8 mouse cellular contexts compared by ENCODE assay signal in the genomic region with DNA sequence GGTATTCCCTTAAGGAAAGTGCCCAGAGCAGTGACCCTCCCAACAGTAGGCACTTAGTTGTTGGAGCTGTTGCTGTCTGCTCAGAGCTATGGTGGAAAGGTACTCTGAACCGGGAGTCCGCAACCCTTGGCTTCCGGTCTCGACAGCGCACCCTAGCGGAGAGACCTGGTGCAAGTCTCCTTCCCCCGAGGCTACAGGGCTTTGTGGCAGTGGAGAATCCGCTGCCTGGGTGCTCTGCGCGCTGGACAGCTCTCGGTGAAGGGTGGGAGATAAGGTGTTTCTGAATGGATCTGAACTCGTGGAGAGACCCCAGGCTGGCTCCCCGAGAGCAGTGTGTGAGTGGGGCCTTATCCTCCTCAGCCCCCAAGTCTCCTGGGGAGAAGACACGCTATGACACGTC. TPM values are rescaled to one million over a fixed set of nuclear protein-coding genes. Genes with fewer than 3 reads are reported as not detected.
DNase-seq lines count a peak whose midpoint lies in the region; ATAC-seq and TF ChIP-seq lines count a peak whose summit lies in the region.

No protein-coding gene starts in this region.

- TF ChIP-seq POLR2A in kidney, adult 2 months (IDR thresholded peaks at IDR 0.05; ENCODE audit: low read depth, low read length), result no peak
- TF ChIP-seq POLR2A in limb, embryonic 14.5 days (IDR thresholded peaks at IDR 0.05; ENCODE audit: borderline replicate concordance, extremely low read depth, insufficient read depth, insufficient read length), result no peak
- no peak; the same call in 1 of the 2 replicates for TF ChIP-seq POLR2A in spleen, adult 2 months (IDR thresholded peaks at IDR 0.05; ENCODE audit: low read depth, low read length)

- peak; percentile 20 for ATAC-seq in embryonic facial prominence, embryonic 14.5 days (ENCODE audit: low read depth)
- ATAC-seq in limb, embryonic 14.5 days (ENCODE audit: low FRiP score, low read depth), result peak; percentile 60
- peak; percentile 56; the same call in 1 of the 2 replicates for ATAC-seq in midbrain, embryonic 15.5 days (replicated peaks)

- H3K27me3 ChIP-seq in embryonic facial prominence, embryonic 14.5 days (replicated peaks; ENCODE audit: control insufficient read depth, insufficient read depth, low read length), result no peaks in the 10 kb centered on the region
- H3K27me3 ChIP-seq in kidney, adult 2 months (replicated peaks; ENCODE audit: control insufficient read depth, insufficient read depth, low read length), result no peaks in the 10 kb centered on the region
- no peaks in the 10 kb centered on the region for H3K27me3 ChIP-seq in limb, embryonic 14.5 days (ENCODE audit: control insufficient read depth, insufficient read depth, low read length)
- no peaks in the 10 kb centered on the region for H3K27me3 ChIP-seq in midbrain, embryonic 15.5 days (replicated peaks)
- H3K27me3 ChIP-seq in spleen, adult 2 months (ENCODE audit: control insufficient read depth, insufficient read depth, low read length), result no peaks in the 10 kb centered on the region

- no peak overlapping the region; the same call in 1 of the 2 replicates for H3K27ac ChIP-seq in embryonic facial prominence, embryonic 14.5 days (replicated peaks; ENCODE audit: low read depth, low read length)
- peak overlapping the region; percentile 44; the same call in 1 of the 2 replicates for H3K27ac ChIP-seq in kidney, adult 2 months (ENCODE audit: insufficient read depth, low read depth, low read length)
- 0 out of 2 replicates have a peak overlapping the region, but pooled peaks have one; percentile 35 for H3K27ac ChIP-seq in limb, embryonic 14.5 days (replicated peaks; ENCODE audit: low read depth, low read length)
- no peak overlapping the region for H3K27ac ChIP-seq in midbrain, embryonic 15.5 days
- H3K27ac ChIP-seq in spleen, adult 2 months (ENCODE audit: insufficient read depth, low read length), result peak overlapping the region; percentile 96

- H3K4me2 ChIP-seq in embryonic facial prominence, embryonic 14.5 days (ENCODE audit: low read depth, low read length), result peak overlapping the region; percentile 67
- peak overlapping the region; percentile 58 for H3K4me2 ChIP-seq in limb, embryonic 14.5 days (replicated peaks; ENCODE audit: low read depth, low read length, severe bottlenecking)
- H3K4me2 ChIP-seq in midbrain, embryonic 15.5 days, result peak overlapping the region; percentile 52

- no peaks in the 10 kb centered on the region for H3K9me3 ChIP-seq in embryonic facial prominence, embryonic 14.5 days (ENCODE audit: control insufficient read depth, low read length)
- no peaks in the 10 kb centered on the region for H3K9me3 ChIP-seq in limb, embryonic 14.5 days (ENCODE audit: control insufficient read depth, low read length)
- no peaks in the 10 kb centered on the region for H3K9me3 ChIP-seq in midbrain, embryonic 15.5 days

- H3K9ac ChIP-seq in embryonic facial prominence, embryonic 14.5 days (ENCODE audit: low read depth, low read length), result peak overlapping the region; percentile 52; the same call in 1 of the 2 replicates
- peak overlapping the region; percentile 18; the same call in 1 of the 2 replicates for H3K9ac ChIP-seq in limb, embryonic 14.5 days (ENCODE audit: low read depth, low read length, severe bottlenecking)
- H3K9ac ChIP-seq in midbrain, embryonic 15.5 days, result no peak overlapping the region

- peak overlapping the region; percentile 37 for H3K4me3 ChIP-seq in embryonic facial prominence, embryonic 14.5 days (ENCODE audit: low read depth, low read length)
- H3K4me3 ChIP-seq in kidney, adult 2 months (ENCODE audit: insufficient read depth, low read depth, low read length), result peak overlapping the region; percentile 39
- H3K4me3 ChIP-seq in limb, embryonic 14.5 days (replicated peaks; ENCODE audit: low read length), result peak overlapping the region; percentile 30
- peak overlapping the region; percentile 28 for H3K4me3 ChIP-seq in midbrain, embryonic 15.5 days
- peak overlapping the region; percentile 63 for H3K4me3 ChIP-seq in spleen, adult 2 months (ENCODE audit: extremely low read depth, insufficient read depth, insufficient read length)

- peak; percentile 84 for DNase-seq in layer of hippocampus, adult 11-12 months (ENCODE audit: low spot score)
- DNase-seq in layer of hippocampus, adult 9-10 months (ENCODE audit: low spot score), result no peak
- peak; percentile 78 for DNase-seq in embryonic facial prominence, embryonic 14.5 days (ENCODE audit: low spot score)
- DNase-seq in heart, adult 8-10 months (ENCODE audit: low spot score), result peak; percentile 85
- peak; percentile 89 for DNase-seq in kidney, adult 2 months
- peak; percentile 67 for DNase-seq in limb, embryonic 14.5 days (ENCODE audit: low spot score)
- DNase-seq in spleen, adult 2 months (ENCODE audit: low read depth in 1 of 2, low spot score in 2 of 2), result peak; percentile 87 to 96

- peak; percentile 78 for TF ChIP-seq CTCF in kidney, adult 2 months (conservative IDR thresholded peaks at IDR 0.05; ENCODE audit: insufficient read depth, insufficient read length, low read depth, low read length)
- peak; percentile 92 for TF ChIP-seq CTCF in spleen, adult 2 months (IDR thresholded peaks at IDR 0.05; ENCODE audit: extremely low read depth, insufficient read depth, insufficient read length, insufficient replicate concordance)

- peaks cover 30% of the 10 kb centered on the region for H3K4me1 ChIP-seq in embryonic facial prominence, embryonic 14.5 days (ENCODE audit: control insufficient read depth, insufficient read depth, low read length)
- peaks cover 5% of the 10 kb centered on the region; the same call in 1 of the 2 replicates for H3K4me1 ChIP-seq in kidney, adult 2 months (ENCODE audit: control insufficient read depth, insufficient read depth, low read length)
- peaks cover 18% of the 10 kb centered on the region for H3K4me1 ChIP-seq in limb, embryonic 14.5 days (ENCODE audit: control insufficient read depth, insufficient read depth, low read length)
- H3K4me1 ChIP-seq in midbrain, embryonic 15.5 days, result peaks cover 16% of the 10 kb centered on the region
- H3K4me1 ChIP-seq in spleen, adult 2 months (ENCODE audit: control insufficient read depth, insufficient read depth, insufficient read length), result peaks cover 49% of the 10 kb centered on the region; the same call in 1 of the 2 replicates

- H3K36me3 ChIP-seq in embryonic facial prominence, embryonic 14.5 days (ENCODE audit: control insufficient read depth, insufficient read depth, low read length), result no peaks in the 10 kb centered on the region
- H3K36me3 ChIP-seq in kidney, adult 2 months (ENCODE audit: control insufficient read depth, insufficient read depth, low read length), result no peaks in the 10 kb centered on the region
- H3K36me3 ChIP-seq in limb, embryonic 14.5 days (ENCODE audit: control insufficient read depth, insufficient read depth, low read length), result peaks cover 8% of the 10 kb centered on the region
- no peaks in the 10 kb centered on the region for H3K36me3 ChIP-seq in midbrain, embryonic 15.5 days (replicated peaks)
- H3K36me3 ChIP-seq in spleen, adult 2 months (ENCODE audit: control insufficient read depth, insufficient read depth, low read length), result 0 out of 2 replicates have a peak, but pooled peaks cover 1% of the 10 kb centered on the region

- WGBS in embryonic facial prominence, embryonic 14.5 days, result 2% methylated on average over 15 of the region's 15 CpGs
- WGBS in kidney, adult 2 months, result 11% methylated on average over 15 of the region's 15 CpGs
- WGBS in limb, embryonic 14.5 days, result 4% methylated on average over 15 of the region's 15 CpGs
- 8% methylated on average over 15 of the region's 15 CpGs for WGBS in midbrain, embryonic 15.5 days
- WGBS in spleen, adult 2 months, result 17% methylated on average over 15 of the region's 15 CpGs

RNA-seq across cellular contexts. Expression of a gene that starts 7.8 kb away (rescaled TPM):
- 7.9 and 10.1 TPM in 2 replicates for polyA plus RNA-seq in embryonic facial prominence, embryonic 14.5 days (2014; fragmentation: Nextera tagmentation; extraction: Ambion mirVana)
- 1 to 10 TPM in 1 of 4 experiments, under 1 TPM in 3; 0.38 to 2.1 (median 0.59) TPM for total RNA-seq in heart, adult 8-10 months (2022)
- polyA plus RNA-seq in kidney, adult 2 months (2012; rRNA removed), result 2.1 and 2.2 TPM in 2 replicates
- 8.9 and 9.4 TPM in 2 replicates for polyA plus RNA-seq in limb, embryonic 14.5 days (2012; rRNA removed)
- 5.9 and 6.8 TPM in 2 replicates for polyA plus RNA-seq in limb, embryonic 14.5 days (2014; fragmentation: Nextera tagmentation; extraction: Ambion mirVana)
- polyA plus RNA-seq in midbrain, embryonic 15.5 days (2015; fragmentation: Nextera tagmentation; extraction: Ambion mirVana), result 2.2 and 2.3 TPM in 2 replicates
- 32.1 and 33.5 TPM in 2 replicates for polyA plus RNA-seq in spleen, adult 2 months (2012; rRNA removed)

RNA-seq across cellular contexts. Expression of a gene that starts 26.2 kb away (rescaled TPM):
- 8.1 and 11.3 TPM in 2 replicates for polyA plus RNA-seq in embryonic facial prominence, embryonic 14.5 days (2014; fragmentation: Nextera tagmentation; extraction: Ambion mirVana)
- 10 to 100 TPM in 1 of 4 experiments, 1 to 10 TPM in 3; 6.8 to 12.6 (median 9.1) TPM for total RNA-seq in heart, adult 8-10 months (2022)
- polyA plus RNA-seq in kidney, adult 2 months (2012; rRNA removed), result 5.7 and 7.0 TPM in 2 replicates
- polyA plus RNA-seq in limb, embryonic 14.5 days (2012; rRNA removed), result 22.9 and 26.6 TPM in 2 replicates
- polyA plus RNA-seq in limb, embryonic 14.5 days (2014; fragmentation: Nextera tagmentation; extraction: Ambion mirVana), result 12.0 and 14.6 TPM in 2 replicates
- 5.1 and 5.2 TPM in 2 replicates for polyA plus RNA-seq in midbrain, embryonic 15.5 days (2015; fragmentation: Nextera tagmentation; extraction: Ambion mirVana)
- 1.9 and 2.5 TPM in 2 replicates for polyA plus RNA-seq in spleen, adult 2 months (2012; rRNA removed)

RNA-seq across cellular contexts. Expression of a gene that starts 36.7 kb away (rescaled TPM):
- 404 and 407 TPM in 2 replicates for polyA plus RNA-seq in embryonic facial prominence, embryonic 14.5 days (2014; fragmentation: Nextera tagmentation; extraction: Ambion mirVana)
- 10 to 100 TPM; 41.4 to 71.3 (median 61.6) TPM for total RNA-seq in heart, adult 8-10 months (2022)
- polyA plus RNA-seq in kidney, adult 2 months (2012; rRNA removed), result 259 and 289 TPM in 2 replicates
- polyA plus RNA-seq in limb, embryonic 14.5 days (2012; rRNA removed), result 417 and 561 TPM in 2 replicates
- 500 and 565 TPM in 2 replicates for polyA plus RNA-seq in limb, embryonic 14.5 days (2014; fragmentation: Nextera tagmentation; extraction: Ambion mirVana)
- 127 and 151 TPM in 2 replicates for polyA plus RNA-seq in midbrain, embryonic 15.5 days (2015; fragmentation: Nextera tagmentation; extraction: Ambion mirVana)
- 138 and 195 TPM in 2 replicates for polyA plus RNA-seq in spleen, adult 2 months (2012; rRNA removed)

Comparison
In these comparisons a context has a peak if more than half of its experiments do, and no peak if none do; other contexts are left out.
1. H3K27ac ChIP-seq: peak in kidney, adult 2 months (single experiment), limb, embryonic 14.5 days (single experiment) and spleen, adult 2 months (single experiment); none in embryonic facial prominence, embryonic 14.5 days (single experiment) and midbrain, embryonic 15.5 days (single experiment).
2. Peak in every context shown above with its lines, with median percentiles within 50 percentile points of each other: ATAC-seq, H3K4me2 ChIP-seq and H3K4me3 ChIP-seq.